Mouse (Mus musculus): Measurements from ENCODE around the gene Cebpzos. TPM values are rescaled to one million over a fixed set of nuclear protein-coding genes. Genes with fewer than 3 reads are reported as not detected.

Gene Cebpzos
- 58.1 TPM for polyA plus RNA-seq (2017; shearing (Covaris generic))

DNA sequence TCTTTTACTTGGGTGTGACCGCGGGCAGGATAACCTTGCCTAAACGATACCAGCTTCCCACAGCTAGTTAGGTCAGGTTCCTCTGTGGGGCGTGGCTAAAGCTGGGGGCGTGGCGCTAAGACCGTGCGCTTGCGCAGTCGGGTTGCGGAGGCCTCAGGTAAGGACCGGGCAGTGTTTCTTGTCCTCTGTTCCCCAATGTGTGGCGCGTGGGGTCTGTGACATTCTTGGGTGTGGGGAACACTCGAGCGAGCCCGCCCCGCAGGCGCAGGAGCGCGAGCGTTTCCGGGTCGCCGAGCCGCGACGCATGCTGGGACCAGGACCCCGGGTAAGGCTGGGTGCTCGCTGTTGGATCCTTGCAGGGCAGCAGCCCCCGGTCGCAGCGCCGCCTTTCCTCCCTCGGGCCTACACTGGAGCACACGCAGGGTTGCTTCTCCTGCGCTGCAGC, at the start of gene Cebpzos:
TSS of gene Cebpzos (plus strand) at position 132 of the 445 bp plus-strand sequence.

GRCm38 (mm10) chr17:78882401-78883112, 33.7 kb upstream of the Cebpzos start, which contains the start of gene Eif2ak2:
Eif2ak2 (minus strand) TSS chr17:78882573.

GRCm38 (mm10) chr17:78906892-78907291, 9.4 kb upstream of the Cebpzos start, which contains the start of gene Sult6b1:
Sult6b1 (minus strand) TSS chr17:78906992.

GRCm38 (mm10) chr17:78936466-78937228, 20.3 kb downstream of the Cebpzos start, which contains the start of the genes Cebpz and Ndufaf7:
Cebpz (minus strand) TSS chr17:78937066.
Ndufaf7 (plus strand) TSS chr17:78937136.

Other genes with a start within 250 kb of the Cebpzos start
- gene Strn, start 179.3 kb upstream of the Cebpzos start, polyA plus RNA-seq (2017; shearing (Covaris generic)) = 11.0 TPM
- 32.1 TPM for gene Heatr5b, start 81.1 kb upstream of the Cebpzos start, polyA plus RNA-seq (2017; shearing (Covaris generic))
- gene Gpatch11, start 80.9 kb upstream of the Cebpzos start, polyA plus RNA-seq (2017; shearing (Covaris generic)) = 95.2 TPM
- gene Eif2ak2, start 33.9 kb upstream of the Cebpzos start, polyA plus RNA-seq (2017; shearing (Covaris generic)) = 29.0 TPM
- 0.83 TPM for gene Sult6b1, start 9.5 kb upstream of the Cebpzos start, polyA plus RNA-seq (2017; shearing (Covaris generic))
- gene Cebpz, start 20.6 kb downstream of the Cebpzos start, polyA plus RNA-seq (2017; shearing (Covaris generic)) = 97.2 TPM
- gene Ndufaf7, start 20.6 kb downstream of the Cebpzos start, polyA plus RNA-seq (2017; shearing (Covaris generic)) = 54.0 TPM
- gene Prkd3, start 104.3 kb downstream of the Cebpzos start, polyA plus RNA-seq (2017; shearing (Covaris generic)) = 11.5 TPM
- 0.68 TPM for gene Qpct, start 135.4 kb downstream of the Cebpzos start, polyA plus RNA-seq (2017; shearing (Covaris generic))